Mouse (Mus musculus) liver, embryonic 14.5 days (tissue): ENCODE data around the gene Plod2. TPM values are rescaled to one million over a fixed set of nuclear protein-coding genes. Genes with fewer than 3 reads are reported as not detected.

Experiments used
- ATAC-seq: fragments of 200-750 bp; cut with Nextera tagmentation; 2 replicates; pipeline ENCODE4 v1.8.0; 2017; ENCODE audit warnings: moderate number of reproducible peaks, mild to moderate bottlenecking, moderate library complexity; ENCODE audit not compliant: insufficient read depth
- DNase-seq, 3 experiments: peaks; one replicate each; pipeline ENCODE4 v3.0.0-alpha.2; 2012 to 2013; ENCODE audit warnings: low read depth in 3 of 3, low spot score in 3 of 3
- H3K27ac ChIP-seq: fragments of 300-500 bp; sonication (generic); 2 replicates; pipeline ENCODE4 v1.5.1; 2014; ENCODE audit warnings: moderate library complexity, mild to moderate bottlenecking, control low read depth, inconsistent platforms
- H3K27me3 ChIP-seq: fragments of 300-500 bp; sonication (generic); 2 replicates; pipeline ENCODE4 v1.6.1; 2014; ENCODE audit warnings: mild to moderate bottlenecking, low read length, moderate library complexity; ENCODE audit not compliant: control insufficient read depth, insufficient read depth
- H3K36me3 ChIP-seq: fragments of 300-500 bp; sonication (generic); replicated peaks from 2 replicates; pipeline ENCODE4 v1.6.1; 2014; ENCODE audit warnings: low read depth; ENCODE audit not compliant: control insufficient read depth, insufficient read depth
- H3K4me1 ChIP-seq, 2 experiments: fragments of 200-500 bp in 1 of 2; fragments of 300-500 bp in 1 of 2; sonication (generic) in 1 of 2; replicated peaks; 2 replicates each; pipeline ENCODE4 v1.6.1; 2012 to 2014; ENCODE audit warnings: antibody characterized with exemption in 1 of 2, inconsistent platforms in 1 of 2, low read length in 1 of 2; ENCODE audit not compliant: control insufficient read depth in 2 of 2, insufficient read depth in 2 of 2
- H3K4me2 ChIP-seq: fragments of 300-500 bp; sonication (generic); 2 replicates; pipeline ENCODE4 v1.6.1; 2014; ENCODE audit warnings: low read depth, mild to moderate bottlenecking, control low read depth, moderate library complexity
- H3K4me3 ChIP-seq, 2 experiments: fragments of 200-500 bp in 1 of 2; fragments of 300-500 bp in 1 of 2; sonication (generic) in 1 of 2; 2 replicates each; pipeline ENCODE4 v1.5.1; 2012 to 2014; ENCODE audit warnings: low read depth in 2 of 2, low read length in 2 of 2, mild to moderate bottlenecking in 2 of 2, control low read depth in 1 of 2, inconsistent platforms in 1 of 2, moderate library complexity in 1 of 2; ENCODE audit not compliant: insufficient read depth in 1 of 2
- H3K9ac ChIP-seq: fragments of 300-500 bp; sonication (generic); replicated peaks from 2 replicates; pipeline ENCODE4 v1.6.1; 2014; ENCODE audit warnings: mild to moderate bottlenecking, control low read depth, moderate library complexity
- H3K9me3 ChIP-seq: fragments of 300-500 bp; sonication (generic); 2 replicates; pipeline ENCODE4 v1.6.1; 2016; ENCODE audit warnings: low read length, mixed read lengths; ENCODE audit not compliant: control insufficient read depth
- CTCF ChIP-seq: IDR thresholded peaks from 2 replicates; pipeline ENCODE4 v1.5.1; 2016; ENCODE audit warnings: antibody characterized with exemption, low read depth, control low read depth
- EP300 ChIP-seq: IDR thresholded peaks from 2 replicates; pipeline ENCODE4 v1.6.1; 2016; ENCODE audit warnings: antibody characterized with exemption, low read depth
- WGBS: fragments of 180-500 bp; shearing (Covaris S2); extraction: QIAGEN DNeasy Blood & Tissue Kit; methylation state at CpG from one replicate; pipeline ENCODE4 v1.1.7; 2014; ENCODE audit not compliant: insufficient replicate concordance; 5-methylcytosine and 5-hydroxymethylcytosine counted together
- polyA plus RNA-seq, 2 experiments: library from polyadenylated mRNA; depleted of rRNA in 1 of 2; stranded (reverse) in 1 of 2; unstranded in 1 of 2; fragments of >200 nt; fragmentation: Nextera tagmentation in 1 of 2; extraction: Ambion mirVana in 1 of 2; gene quantifications; 2 replicates each; pipeline versions ENCODE4 v1.2.1 to v1.2.3; 2012 to 2014

Plod2 gene
- polyA plus RNA-seq, 2 experiments: 1.7 to 2.1 TPM

GRCm38 (mm10) chr9:92547106-92547505 is 5.1 kb downstream of the Plod2 start:
- Histone ChIP-seq H3K4me3 (no peak overlapping the region), H3K4me1 (peaks cover 0 to 2% of the 10 kb centered on the region in 2 experiments; a peak in 1 of 4 replicates), H3K4me2 (no peak overlapping the region), H3K9me3 (no peaks in the 10 kb centered on the region), H3K36me3 (no peaks in the 10 kb centered on the region), H3K27ac (no peak overlapping the region), H3K27me3 (peaks cover 2% of the 10 kb centered on the region; the same call in 1 of the 2 replicates), H3K9ac (no peak overlapping the region)
- no peak for ATAC-seq
- no peak for DNase-seq
- TF ChIP-seq EP300 (no peak), CTCF (no peak)
- WGBS: 49% methylated on average over 2 of the region's 2 CpGs

- Histone ChIP-seq H3K9ac (no peak overlapping the region), H3K4me3 (no peak overlapping the region), H3K27me3 (no peaks in the 10 kb centered on the region), H3K27ac (no peak overlapping the region), H3K4me2 (no peak overlapping the region), H3K36me3 (no peaks in the 10 kb centered on the region), H3K9me3 (no peaks in the 10 kb centered on the region), H3K4me1 (peaks cover 0 to 2% of the 10 kb centered on the region in 2 experiments; a peak in 1 of 4 replicates)
- TF ChIP-seq EP300: no peak
- no peak for TF ChIP-seq CTCF
- no peak for DNase-seq
- WGBS: 77% methylated on average over 7 of the region's 7 CpGs
- no peak for ATAC-seq
Measured at GRCm38 (mm10) chr9:92547821-92548220, 5.8 kb downstream of the Plod2 start.

- WGBS: 53% methylated on average over 9 of the region's 9 CpGs
- Histone ChIP-seq H3K27ac (no peak overlapping the region), H3K4me3 (no peak overlapping the region), H3K4me1 (0 out of 4 replicates have a peak, but pooled peaks cover 0 to 2% of the 10 kb centered on the region in 2 experiments), H3K9ac (no peak overlapping the region), H3K27me3 (no peaks in the 10 kb centered on the region), H3K36me3 (no peaks in the 10 kb centered on the region), H3K9me3 (no peaks in the 10 kb centered on the region), H3K4me2 (no peak overlapping the region)
- no peak for DNase-seq
- ATAC-seq: no peak
- no peak for TF ChIP-seq CTCF
- TF ChIP-seq EP300: no peak
Measured at GRCm38 (mm10) chr9:92548603-92549002, 6.6 kb downstream of the Plod2 start.

- no peak for ATAC-seq
- H3K36me3 ChIP-seq: no peaks in the 10 kb centered on the region
- no peak overlapping the region for H3K4me2 ChIP-seq
- H3K9me3 ChIP-seq: no peaks in the 10 kb centered on the region
- WGBS: 73% methylated on average over 11 of the region's 11 CpGs
- 0 out of 4 replicates have a peak, but pooled peaks cover 0 to 2% of the 10 kb centered on the region in 2 experiments for H3K4me1 ChIP-seq
- TF ChIP-seq CTCF (no peak), EP300 (no peak)
- H3K9ac ChIP-seq: no peak overlapping the region
- H3K27ac ChIP-seq: no peak overlapping the region
- H3K27me3 ChIP-seq: no peaks in the 10 kb centered on the region
- DNase-seq: no peak
- H3K4me3 ChIP-seq: no peak overlapping the region
Measured at GRCm38 (mm10) chr9:92549811-92550490, 7.9 kb downstream of the Plod2 start.

GRCm38 (mm10) chr9:92550981-92551380 is 9.0 kb downstream of the Plod2 start:
- no peak for ATAC-seq
- Histone ChIP-seq H3K9ac (no peak overlapping the region), H3K36me3 (no peaks in the 10 kb centered on the region), H3K27ac (no peak overlapping the region), H3K4me3 (no peak overlapping the region), H3K9me3 (no peaks in the 10 kb centered on the region), H3K4me2 (no peak overlapping the region), H3K4me1 (0 out of 4 replicates have a peak, but pooled peaks cover 0 to 2% of the 10 kb centered on the region in 2 experiments), H3K27me3 (no peaks in the 10 kb centered on the region)
- TF ChIP-seq EP300 (no peak), CTCF (no peak)
- 47% methylated on average over 2 of the region's 2 CpGs for WGBS
- DNase-seq: no peak
